Mouse (Mus musculus): ENCODE results near the gene Ddx42. TPM values are rescaled to one million over a fixed set of nuclear protein-coding genes. Genes with fewer than 3 reads are reported as not detected.

Gene Ddx42
- polyA plus RNA-seq, 1 experiment from 2014 or later, result 61.7 TPM

- 99% methylated on average over 4 of the region's 4 CpGs for WGBS (ENCODE audit: missing documents)
- H3K36me3 ChIP-seq (ENCODE audit: inconsistent target), result no peaks in the 10 kb centered on the region
Measured at GRCm38 (mm10) chr11:106283371-106283770, 66.6 kb downstream of the Ddx42 start.

GRCm38 (mm10) chr11:106284126-106284525, 67.4 kb downstream of the Ddx42 start:
- no peaks in the 10 kb centered on the region for H3K79me2 ChIP-seq (ENCODE audit: inconsistent target)
- no peak overlapping the region for H3K4me3 ChIP-seq (ENCODE audit: inconsistent target)
- no peaks in the 10 kb centered on the region for H3K36me3 ChIP-seq (ENCODE audit: inconsistent target)
- WGBS (ENCODE audit: missing documents), result 92% methylated on average over 8 of the region's 8 CpGs
- H3K27ac ChIP-seq, result no peak overlapping the region

More at GRCm38 (mm10) chr11:106283371-106283770, 66.6 kb downstream of the Ddx42 start:
- Histone ChIP-seq H3K79me2 (ENCODE audit: inconsistent target) (no peaks in the 10 kb centered on the region), H3K4me3 (ENCODE audit: inconsistent target) (no peak overlapping the region), H3K27ac (no peak overlapping the region)

- Histone ChIP-seq H3K27ac (no peak overlapping the region), H3K79me2 (ENCODE audit: inconsistent target) (no peaks in the 10 kb centered on the region), H3K36me3 (ENCODE audit: inconsistent target) (no peaks in the 10 kb centered on the region), H3K4me3 (ENCODE audit: inconsistent target) (no peak overlapping the region)
- 92% methylated on average over 6 of the region's 7 CpGs for whole genome bisulfite sequencing (ENCODE audit: missing documents)
Measured at GRCm38 (mm10) chr11:106286206-106286605, 69.5 kb downstream of the Ddx42 start.

- Histone ChIP-seq H3K36me3 (ENCODE audit: inconsistent target) (no peaks in the 10 kb centered on the region), H3K27ac (no peak overlapping the region), H3K79me2 (ENCODE audit: inconsistent target) (no peaks in the 10 kb centered on the region), H3K4me3 (ENCODE audit: inconsistent target) (no peak overlapping the region)
- 87% methylated on average over 11 of the region's 11 CpGs for WGBS (ENCODE audit: missing documents)
Measured at GRCm38 (mm10) chr11:106286987-106287386, 70.3 kb downstream of the Ddx42 start.

GRCm38 (mm10) chr11:106289369-106289768, 72.6 kb downstream of the Ddx42 start:
- Histone ChIP-seq H3K27ac (no peak overlapping the region), H3K36me3 (ENCODE audit: inconsistent target) (no peaks in the 10 kb centered on the region), H3K4me3 (ENCODE audit: inconsistent target) (no peak overlapping the region), H3K79me2 (ENCODE audit: inconsistent target) (no peaks in the 10 kb centered on the region)
- WGBS (ENCODE audit: missing documents), result 79% methylated on average over 8 of the region's 8 CpGs

GRCm38 (mm10) chr11:106290376-106290775, 73.7 kb downstream of the Ddx42 start:
- 95% methylated on average over 5 of the region's 5 CpGs for WGBS (ENCODE audit: missing documents)
- H3K27ac ChIP-seq, result no peak overlapping the region
- no peak overlapping the region for H3K4me3 ChIP-seq (ENCODE audit: inconsistent target)
- no peaks in the 10 kb centered on the region for H3K79me2 ChIP-seq (ENCODE audit: inconsistent target)
- no peaks in the 10 kb centered on the region for H3K36me3 ChIP-seq (ENCODE audit: inconsistent target)

GRCm38 (mm10) chr11:106291861-106292260, 75.1 kb downstream of the Ddx42 start:
- no peaks in the 10 kb centered on the region for H3K79me2 ChIP-seq (ENCODE audit: inconsistent target)
- H3K27ac ChIP-seq, result no peak overlapping the region
- H3K4me3 ChIP-seq (ENCODE audit: inconsistent target), result no peak overlapping the region
- WGBS (ENCODE audit: missing documents), result 98% methylated on average over 2 of the region's 2 CpGs
- no peaks in the 10 kb centered on the region for H3K36me3 ChIP-seq (ENCODE audit: inconsistent target)

Other genes starting within 250 kb of the Ddx42 start
- gene Ace, start 249.0 kb upstream of the Ddx42 start, polyA plus RNA-seq (2018), result 0.20 to 0.36 TPM (median 0.26 TPM) in 3 replicates
- not detected in 3 replicates for gene Ace3, start 222.3 kb upstream of the Ddx42 start, polyA plus RNA-seq (2018)
- not detected in 3 replicates for gene Kcnh6, start 208.8 kb upstream of the Ddx42 start, polyA plus RNA-seq (2018)
- 33.8 to 64.7 TPM (median 48.5 TPM) in 3 replicates for gene Dcaf7, start 180.1 kb upstream of the Ddx42 start, polyA plus RNA-seq (2018)
- gene Taco1, start 150.9 kb upstream of the Ddx42 start, polyA plus RNA-seq (2018), result 9.9 to 15.0 TPM (median 13.6 TPM) in 3 replicates
- gene Map3k3, start 132.3 kb upstream of the Ddx42 start, polyA plus RNA-seq (2018), result 47.7 to 51.9 TPM (median 49.8 TPM) in 3 replicates
- not detected in 3 replicates for gene Gm10840, start 56.1 kb upstream of the Ddx42 start, polyA plus RNA-seq (2018)
- 74.9 to 122 TPM (median 80.3 TPM) in 3 replicates for gene Limd2, start 56.1 kb upstream of the Ddx42 start, polyA plus RNA-seq (2018)
- gene Strada, start 14.8 kb upstream of the Ddx42 start, polyA plus RNA-seq (2018), result 14.5 to 19.3 TPM (median 18.7 TPM) in 3 replicates
- gene Ccdc47, start 582 bp upstream of the Ddx42 start, polyA plus RNA-seq (2018), result 46.7 to 77.0 TPM (median 51.2 TPM) in 3 replicates
- gene Ftsj3, start 39.2 kb downstream of the Ddx42 start, polyA plus RNA-seq (2018), result 20.8 to 53.8 TPM (median 38.8 TPM) in 3 replicates
- gene Psmc5, start 39.2 kb downstream of the Ddx42 start, polyA plus RNA-seq (2018), result 96.6 to 162 TPM (median 102 TPM) in 3 replicates
- gene Smarcd2, start 56.0 kb downstream of the Ddx42 start, polyA plus RNA-seq (2018), result 54.1 to 59.1 TPM (median 55.6 TPM) in 3 replicates
- gene Tcam1, start 59.7 kb downstream of the Ddx42 start, polyA plus RNA-seq (2018), result 0.10 to 0.28 TPM (median 0.15 TPM) in 3 replicates
- gene Gh, start 84.9 kb downstream of the Ddx42 start, polyA plus RNA-seq (2018), result not detected in 3 replicates
- 1.9 to 4.4 TPM (median 2.9 TPM) in 3 replicates for gene Cd79b, start 97.8 kb downstream of the Ddx42 start, polyA plus RNA-seq (2018)
- gene Scn4a, start 136.4 kb downstream of the Ddx42 start, polyA plus RNA-seq (2018), result 0.03 TPM in 1 of 3 replicates, not detected in the others
- not detected in 3 replicates for gene Prr29, start 148.5 kb downstream of the Ddx42 start, polyA plus RNA-seq (2018)
- gene Icam2, start 171.1 kb downstream of the Ddx42 start, polyA plus RNA-seq (2018), result 4.3 to 7.9 TPM (median 7.0 TPM) in 3 replicates

Measured in macrophage (primary cell).